Mouse (Mus musculus) spleen, adult 2 months (tissue): ENCODE data around the gene Trpm7. TPM values are rescaled to one million over a fixed set of nuclear protein-coding genes. Genes with fewer than 3 reads are reported as not detected.

Source experiments
- DNase-seq, 2 experiments: peaks; one replicate each; pipeline versions ENCODE4 v3.0.0 to v3.0.0-alpha.2; 2012 to 2021; ENCODE audit warnings: low spot score in 2 of 2, low read depth in 1 of 2
- H3K27ac ChIP-seq: fragments of 200-500 bp; 2 replicates; pipeline ENCODE4 v1.5.1; 2012; ENCODE audit warnings: low read length, inconsistent platforms; ENCODE audit not compliant: insufficient read depth
- H3K27me3 ChIP-seq: fragments of 200-500 bp; 2 replicates; pipeline ENCODE4 v1.6.1; 2012; ENCODE audit warnings: mild to moderate bottlenecking, moderate library complexity, low read length, inconsistent platforms; ENCODE audit not compliant: control insufficient read depth, insufficient read depth
- H3K36me3 ChIP-seq: fragments of 200-500 bp; 2 replicates; pipeline ENCODE4 v1.6.1; 2012; ENCODE audit warnings: mild to moderate bottlenecking, low read length, inconsistent platforms; ENCODE audit not compliant: control insufficient read depth, insufficient read depth
- H3K4me1 ChIP-seq: fragments of 200-500 bp; 2 replicates; pipeline ENCODE4 v1.6.1; 2011; ENCODE audit warnings: inconsistent platforms; ENCODE audit not compliant: control insufficient read depth, insufficient read depth, insufficient read length
- H3K4me3 ChIP-seq: fragments of 200-500 bp; 2 replicates; pipeline ENCODE4 v1.5.1; 2011; ENCODE audit warnings: mild to moderate bottlenecking, inconsistent platforms; ENCODE audit not compliant: insufficient read depth, insufficient read length; ENCODE audit errors: extremely low read depth
- CTCF ChIP-seq: fragments of 200-500 bp; IDR thresholded peaks from 2 replicates; pipeline ENCODE4 v1.5.1; 2011; ENCODE audit warnings: mild to moderate bottlenecking, inconsistent platforms; ENCODE audit not compliant: insufficient read depth, insufficient read length, insufficient replicate concordance; ENCODE audit errors: extremely low read depth
- POLR2A ChIP-seq: fragments of 200-500 bp; IDR thresholded peaks from 2 replicates; pipeline ENCODE4 v1.6.1; 2011; ENCODE audit warnings: low read depth, low read length, inconsistent platforms
- WGBS: fragments of 180-500 bp; shearing (Covaris S2); methylation state at CpG from one replicate; pipeline ENCODE4 v1.1.7; 2018; 5-methylcytosine and 5-hydroxymethylcytosine counted together
- polyA plus RNA-seq: library from polyadenylated mRNA; depleted of rRNA; stranded (reverse); fragments of >200 nt; gene quantifications from 2 replicates; pipeline ENCODE4 v1.2.3, GENCODE M21; 2012; rRNA removed

Trpm7 gene
- polyA plus RNA-seq, 1 experiment, result 3.0 TPM

DNA sequence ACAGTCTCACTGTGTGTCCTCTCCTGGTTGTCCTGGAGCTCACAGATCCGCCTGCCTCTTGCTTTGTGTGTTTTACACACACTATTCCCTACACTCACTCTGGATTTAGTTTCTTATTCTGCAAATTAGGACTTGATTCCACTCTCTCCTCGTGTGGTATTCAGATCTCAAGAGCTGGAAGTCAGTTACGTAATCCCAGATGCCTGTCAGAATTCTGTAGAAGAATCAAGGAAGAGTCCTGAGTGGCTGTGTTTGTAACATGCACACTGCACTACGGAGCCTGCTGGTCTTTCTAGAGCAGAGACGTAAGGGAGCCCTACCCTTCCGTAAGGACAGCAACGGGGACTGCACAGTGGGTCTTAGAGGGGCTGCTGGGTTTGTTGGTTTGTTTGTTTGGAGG is 116.7 kb downstream of the Trpm7 start:
- Histone ChIP-seq H3K4me3 (no peak overlapping the region), H3K4me1 (no peaks in the 10 kb centered on the region), H3K27ac (no peak overlapping the region), H3K36me3 (peaks cover 45% of the 10 kb centered on the region), H3K27me3 (no peaks in the 10 kb centered on the region)
- TF ChIP-seq POLR2A, result no peak
- no peak for TF ChIP-seq CTCF
- 93% methylated on average over 7 of the region's 7 CpGs for WGBS
- DNase-seq, result no peak

DNA sequence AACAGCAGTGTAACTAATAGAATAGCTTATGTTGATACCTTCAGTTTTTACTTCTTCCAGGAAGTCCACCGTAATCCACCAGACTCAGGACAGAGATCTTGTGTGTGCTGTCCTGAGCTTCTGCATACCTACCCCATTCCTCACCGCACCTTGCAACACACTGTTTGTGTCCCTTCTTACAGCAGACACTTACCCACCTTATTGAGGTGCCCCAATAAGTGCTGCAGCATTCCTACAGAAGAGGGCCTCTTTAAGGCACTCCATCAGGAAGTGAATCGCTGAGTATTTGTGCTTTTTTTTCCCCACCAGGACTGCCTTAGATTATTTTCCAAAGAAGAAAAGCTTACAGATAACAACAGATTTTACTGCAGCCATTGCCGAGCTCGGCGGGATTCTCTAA is 120.4 kb downstream of the Trpm7 start:
- TF ChIP-seq CTCF (no peak), POLR2A (no peak)
- WGBS, result 97% methylated on average over 6 of the region's 6 CpGs
- no peaks in the 10 kb centered on the region for H3K27me3 ChIP-seq
- H3K27ac ChIP-seq, result no peak overlapping the region
- no peak for DNase-seq
- H3K4me3 ChIP-seq, result no peak overlapping the region
- H3K36me3 ChIP-seq, result peaks cover 49% of the 10 kb centered on the region
- H3K4me1 ChIP-seq, result no peaks in the 10 kb centered on the region

GRCm38 (mm10) chr2:126743389-126743788 is 132.6 kb downstream of the Trpm7 start:
- DNase-seq, result no peak
- Histone ChIP-seq H3K27me3 (no peaks in the 10 kb centered on the region), H3K27ac (no peak overlapping the region), H3K4me1 (no peaks in the 10 kb centered on the region), H3K36me3 (peaks cover 25% of the 10 kb centered on the region), H3K4me3 (no peak overlapping the region)
- WGBS, result 94% methylated on average over 5 of the region's 5 CpGs
- TF ChIP-seq CTCF, result no peak
- TF ChIP-seq POLR2A, result no peak

Other genes starting within 250 kb of the Trpm7 start
- 7.4 and 8.4 TPM in 2 replicates for gene Gabpb1, start 199.9 kb downstream of the Trpm7 start, polyA plus RNA-seq
- gene Usp8, start 168.9 kb downstream of the Trpm7 start, polyA plus RNA-seq, result 9.2 and 10.3 TPM in 2 replicates
- gene Usp50, start 92.8 kb downstream of the Trpm7 start, polyA plus RNA-seq, result 0.23 and 0.35 TPM in 2 replicates
- 7.6 and 9.5 TPM in 2 replicates for gene Sppl2a, start 57.0 kb upstream of the Trpm7 start, polyA plus RNA-seq
- gene Ap4e1, start 132.5 kb upstream of the Trpm7 start, polyA plus RNA-seq, result 1.6 and 2.5 TPM in 2 replicates
- 7.3 and 11.3 TPM in 2 replicates for gene Blvra, start 194.4 kb upstream of the Trpm7 start, polyA plus RNA-seq